Mouse (Mus musculus) heart, embryonic 15.5 days (tissue): ENCODE data around the gene Senp2. TPM values are rescaled to one million over a fixed set of nuclear protein-coding genes. Genes with fewer than 3 reads are reported as not detected.

Experiments used
- ATAC-seq: fragments of 200-750 bp; cut with Nextera tagmentation; replicated peaks from 2 replicates; pipeline ENCODE4 v1.8.0; 2017; ENCODE audit warnings: low read depth, moderate TSS enrichment; ENCODE audit not compliant: insufficient number of reproducible peaks, insufficient read depth, low FRiP score
- H3K27ac ChIP-seq: fragments of 300-500 bp; sonication (generic); 2 replicates; pipeline ENCODE4 v1.5.1; 2015; ENCODE audit warnings: mild to moderate bottlenecking, inconsistent platforms
- H3K27me3 ChIP-seq: fragments of 300-500 bp; sonication (generic); 2 replicates; pipeline ENCODE4 v1.6.1; 2015; ENCODE audit warnings: inconsistent platforms
- H3K36me3 ChIP-seq: fragments of 300-500 bp; sonication (generic); 2 replicates; pipeline ENCODE4 v1.6.1; 2015; ENCODE audit warnings: mild to moderate bottlenecking, inconsistent platforms
- H3K4me1 ChIP-seq: fragments of 300-500 bp; sonication (generic); replicated peaks from 2 replicates; pipeline ENCODE4 v1.6.1; 2015; ENCODE audit warnings: inconsistent platforms
- H3K4me2 ChIP-seq: fragments of 300-500 bp; sonication (generic); 2 replicates; pipeline ENCODE4 v1.6.1; 2015; ENCODE audit warnings: inconsistent platforms, mild to moderate bottlenecking, moderate library complexity
- H3K4me3 ChIP-seq: fragments of 300-500 bp; sonication (generic); 2 replicates; pipeline ENCODE4 v1.5.1; 2015; ENCODE audit warnings: mild to moderate bottlenecking, inconsistent platforms
- H3K9ac ChIP-seq: fragments of 300-500 bp; sonication (generic); 2 replicates; pipeline ENCODE4 v1.6.1; 2015; ENCODE audit warnings: mild to moderate bottlenecking, inconsistent platforms
- H3K9me3 ChIP-seq: fragments of 300-500 bp; sonication (generic); replicated peaks from 2 replicates; pipeline ENCODE4 v1.6.1; 2016; ENCODE audit warnings: inconsistent platforms
- WGBS: fragments of 180-500 bp; shearing (Covaris S2); methylation state at CpG from one replicate; pipeline ENCODE4 v1.1.7; 2015; ENCODE audit warnings: mixed read lengths; 5-methylcytosine and 5-hydroxymethylcytosine counted together
- polyA plus RNA-seq: library from polyadenylated mRNA; unstranded; fragments of >200 nt; fragmentation: Nextera tagmentation; extraction: Ambion mirVana; gene quantifications from 2 replicates; pipeline ENCODE4 v1.2.1, GENCODE M21; 2015

Gene Senp2
- polyA plus RNA-seq, 1 experiment from 2014 or later, result 22.1 TPM

DNA sequence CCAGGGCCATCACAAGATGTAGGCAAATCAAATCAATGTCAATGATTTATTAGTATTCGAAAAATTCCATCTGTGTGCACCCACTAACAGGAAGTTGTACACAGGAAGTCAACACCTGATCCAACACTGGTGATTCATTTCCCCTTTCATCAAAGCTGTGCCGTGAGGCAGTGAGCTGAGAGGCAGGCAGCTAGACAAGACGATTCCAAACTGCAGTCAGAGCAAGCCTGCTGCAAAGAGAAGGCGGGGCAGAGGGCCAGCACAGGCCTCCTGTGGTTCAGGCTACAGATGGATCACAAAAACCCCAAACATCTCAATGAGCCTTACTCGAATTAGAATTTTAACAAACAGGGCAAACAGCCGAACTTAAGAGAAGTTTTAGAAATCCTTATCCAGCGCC lies 88.4 kb downstream of the Senp2 start:
- no peak overlapping the region for H3K4me3 ChIP-seq
- H3K27me3 ChIP-seq, result no peaks in the 10 kb centered on the region
- WGBS, result 59% methylated on average over 7 of the region's 7 CpGs
- no peak overlapping the region for H3K4me2 ChIP-seq
- H3K36me3 ChIP-seq, result no peaks in the 10 kb centered on the region
- ATAC-seq, result no peak
- peaks cover 13% of the 10 kb centered on the region; the same call in 1 of the 2 replicates for H3K4me1 ChIP-seq
- no peak overlapping the region for H3K9ac ChIP-seq
- no peaks in the 10 kb centered on the region for H3K9me3 ChIP-seq
- H3K27ac ChIP-seq, result no peak overlapping the region

Other genes starting within 250 kb of the Senp2 start
- 2.4 and 3.1 TPM in 2 replicates for gene Ehhadh, start 221.7 kb upstream of the Senp2 start, polyA plus RNA-seq
- 0.60 and 0.85 TPM in 2 replicates for gene Map3k13, start 215.1 kb upstream of the Senp2 start, polyA plus RNA-seq
- gene Tmem41a, start 61.9 kb upstream of the Senp2 start, polyA plus RNA-seq, result 42.3 and 46.0 TPM in 2 replicates
- gene Liph, start 13.8 kb upstream of the Senp2 start, polyA plus RNA-seq, result 0.25 and 0.61 TPM in 2 replicates
- gene Igf2bp2, start 153.8 kb downstream of the Senp2 start, polyA plus RNA-seq, result 34.5 and 43.1 TPM in 2 replicates